Mouse (Mus musculus) kidney, adult 11 months (tissue): ENCODE data around the gene Olfr850.

ENCODE experiments used
- DNase-seq: peaks from one replicate; pipeline ENCODE4 v3.0.0; 2022

Gene Olfr850

DNA sequence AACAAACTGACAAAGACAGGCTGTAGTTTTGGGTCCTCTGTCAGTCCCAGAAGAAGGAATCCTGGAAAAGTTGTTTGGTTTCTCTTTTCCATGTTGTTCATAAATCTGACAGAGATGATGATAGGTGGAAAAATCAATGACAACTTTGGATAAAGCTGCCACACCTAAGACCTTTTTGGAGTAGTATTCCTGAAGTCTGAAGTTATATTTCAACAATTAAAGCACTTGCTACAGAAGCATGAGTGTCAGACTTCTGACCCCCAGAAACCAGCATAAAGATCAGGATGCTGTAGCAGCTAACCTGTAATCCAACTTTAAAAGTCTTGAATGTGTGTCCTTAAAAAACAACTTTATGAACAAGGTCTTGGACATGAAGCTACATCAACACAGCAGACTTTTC is at the start of gene Olfr850:
Gene Olfr850, minus strand, starts transcription at position 101 of the 400 bp plus-strand sequence.
- no peak for DNase-seq

DNA sequence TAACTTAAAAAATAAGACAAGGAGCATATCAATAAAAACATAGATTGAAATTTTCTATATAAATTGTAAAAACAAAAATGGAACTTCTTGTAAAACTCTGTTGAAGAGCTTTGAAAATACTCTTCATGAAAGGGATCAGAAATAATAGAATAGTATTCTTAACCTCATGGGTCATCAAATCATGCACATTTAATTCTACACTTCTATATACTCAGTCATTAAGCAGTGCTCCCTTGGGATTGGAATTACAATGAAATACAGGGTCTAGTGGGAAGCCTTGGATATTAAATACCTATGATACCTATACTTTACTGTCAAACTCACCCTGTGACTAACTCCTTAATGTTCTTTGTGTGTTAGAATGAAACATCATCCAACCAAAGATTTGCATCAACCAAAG is 14.9 kb upstream of the Olfr850 start, which contains the start of gene Olfr851:
Gene Olfr851, plus strand, starts transcription at position 301 of the 400 bp plus-strand sequence.
- no peak for DNase-seq

DNA sequence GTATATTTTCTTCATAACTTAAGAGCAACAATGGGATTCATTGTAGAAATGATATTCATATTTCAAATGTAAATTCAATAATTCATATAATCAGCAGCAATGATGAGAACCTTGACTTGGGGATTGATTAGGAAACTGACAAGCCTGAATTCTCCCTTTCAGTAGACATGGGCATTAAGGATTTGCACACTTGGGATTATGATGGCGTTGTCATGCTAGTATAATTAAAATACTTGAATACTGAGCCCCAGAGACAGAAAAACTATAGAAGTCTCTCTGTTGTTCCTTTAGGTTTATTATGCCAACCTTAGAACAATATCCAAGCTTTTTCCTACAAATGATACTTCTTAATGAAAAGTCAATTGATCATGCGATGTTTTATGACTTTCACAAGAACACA is 38.1 kb downstream of the Olfr850 start, which contains the start of gene Olfr849:
Gene Olfr849, plus strand, starts transcription at position 301 of the 400 bp plus-strand sequence.
- no peak for DNase-seq
